Comparison of ENCODE assay signal across 1 mouse cellular context in the genomic region with DNA sequence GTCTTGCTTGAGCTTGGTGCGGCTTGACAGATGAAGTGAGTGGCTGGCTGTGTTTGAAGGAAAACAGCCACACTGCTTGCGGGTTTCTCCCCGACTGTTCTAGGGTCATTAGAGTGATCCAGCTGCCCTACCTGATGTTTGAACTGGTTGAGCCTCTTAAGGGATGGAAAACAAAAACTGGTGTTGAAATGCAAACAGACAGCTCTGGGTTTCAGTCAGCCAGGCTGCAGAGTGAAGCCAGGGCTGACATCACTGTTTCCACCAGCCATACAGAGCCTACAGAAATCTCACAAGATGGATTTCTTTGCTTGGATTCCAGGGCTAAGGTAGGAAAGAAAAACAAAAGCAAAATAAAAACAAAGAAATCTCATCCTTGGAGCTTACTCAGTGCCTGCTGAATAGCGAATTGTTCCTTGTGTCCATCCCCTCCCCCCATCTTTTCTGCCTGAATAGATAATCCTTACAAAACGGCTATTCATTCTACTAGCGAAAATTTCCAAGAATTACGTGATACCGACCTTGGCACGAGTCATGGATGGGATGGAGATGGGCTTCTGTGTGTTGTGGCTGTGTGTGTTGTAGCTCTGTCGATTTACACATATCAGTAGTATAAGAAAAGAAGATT.
A peak's percentile ranks its signal among the peaks of the same experiment; 100 is the strongest.
TF ChIP-seq lines count a peak whose summit lies in the region.

No protein-coding gene starts in this region.

TF ChIP-seq in CH12.LX, 34 proteins besides CTCF, POLR2A, EP300 and RAD21 (continued from another document):
- TF ChIP-seq CHD2 (IDR thresholded peaks at IDR 0.05; ENCODE audit: low read length) (peak; percentile 61; the same call in 1 of the 2 replicates), E2F4 (IDR thresholded peaks at IDR 0.05; ENCODE audit: insufficient replicate concordance, low read depth, low read length) (no peak), MEF2A (IDR thresholded peaks at IDR 0.05; ENCODE audit: borderline replicate concordance, low read depth, low read length) (peak; percentile 74; the same call in 1 of the 2 replicates), GABPA (IDR thresholded peaks at IDR 0.05; ENCODE audit: insufficient replicate concordance, low read depth, low read length) (no peak), NRF1 (IDR thresholded peaks at IDR 0.05; ENCODE audit: low read depth, low read length) (no peak)
